Mouse (Mus musculus): ENCODE measurements around the gene Tomm20.

DNA sequence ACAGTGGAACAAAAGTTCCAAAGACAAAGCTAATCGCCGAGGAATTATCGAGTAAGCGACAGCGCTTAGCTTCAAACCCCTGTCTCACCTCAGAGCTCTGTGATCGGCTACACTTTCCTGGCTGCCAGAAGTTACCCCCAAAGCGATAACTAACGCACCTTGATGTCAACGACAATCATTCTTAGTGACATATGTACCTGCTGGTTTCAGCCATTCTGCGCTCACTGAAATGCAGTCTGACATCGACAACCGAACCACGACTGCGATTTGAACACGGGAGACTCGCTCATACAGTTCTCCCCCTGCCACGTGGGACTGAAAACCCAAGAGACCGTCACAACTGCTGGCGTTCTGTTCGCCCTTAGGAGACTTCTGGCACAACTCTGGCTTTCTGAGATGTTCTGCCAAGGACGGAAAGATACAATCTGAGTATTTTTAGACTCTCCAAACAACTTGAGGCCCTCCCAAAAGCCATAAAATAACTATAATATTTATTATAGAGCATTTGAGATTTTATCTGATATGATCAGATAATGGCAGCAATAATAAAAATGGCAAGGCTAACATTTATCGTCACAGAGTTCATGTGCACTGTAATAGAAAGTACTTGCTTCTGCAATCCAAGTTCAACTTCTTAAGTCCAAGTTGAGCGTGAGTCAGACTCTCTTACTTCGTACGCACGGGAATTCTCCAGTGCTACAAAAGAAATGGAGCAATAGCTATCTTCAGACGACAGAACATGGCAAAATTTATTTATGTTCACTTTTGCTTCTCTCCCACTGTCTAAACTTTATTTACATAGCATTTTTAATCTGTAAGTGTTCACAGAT lies 33.7 kb upstream of the Tomm20 start:
- TF ChIP-seq CTCF (IDR thresholded peaks at IDR 0.05; ENCODE audit: control insufficient read depth, insufficient read depth, insufficient replicate concordance, low read depth, low read length) (no peak), POLR2A (IDR thresholded peaks at IDR 0.05; ENCODE audit: control insufficient read depth, low read depth, low read length) (no peak)
